Mouse (Mus musculus) erythroblast, embryonic 14.5 days (primary cell): ENCODE results near the gene Nup37.

Experiments
- GATA1 ChIP-seq: IDR thresholded peaks from 2 replicates; pipeline ENCODE4 v1.6.1; 2012; ENCODE audit warnings: low read length, inconsistent platforms, mixed read lengths
- TAL1 ChIP-seq: IDR thresholded peaks from 3 replicates; pipeline ENCODE4 v1.6.1; 2012; ENCODE audit warnings: low read length, inconsistent platforms, mixed read lengths

GRCm38 (mm10) chr10:88203236-88203635, 56.4 kb downstream of the Nup37 start:
- no peak for TF ChIP-seq GATA1
- no peak for TF ChIP-seq TAL1
